Mouse (Mus musculus) intestine, embryonic 15.5 days (tissue): ENCODE data around the gene Fam151a. TPM values are rescaled to one million over a fixed set of nuclear protein-coding genes. Genes with fewer than 3 reads are reported as not detected.
"Not testable (repeated sequence)": the region's sequence is repeated elsewhere in the genome, so short reads cannot be mapped to it uniquely, and the experiment has no call there.

ENCODE experiments used
- ATAC-seq: fragments of 200-750 bp; cut with Nextera tagmentation; 2 replicates; pipeline ENCODE4 v1.8.0; 2017; ENCODE audit warnings: moderate TSS enrichment, moderate library complexity
- H3K27ac ChIP-seq: fragments of 300-500 bp; sonication (generic); 2 replicates; pipeline ENCODE4 v1.5.1; 2015; ENCODE audit warnings: mild to moderate bottlenecking, inconsistent platforms
- H3K27me3 ChIP-seq: fragments of 300-500 bp; sonication (generic); replicated peaks from 2 replicates; pipeline ENCODE4 v1.6.1; 2015; ENCODE audit warnings: inconsistent platforms
- H3K36me3 ChIP-seq: fragments of 300-500 bp; sonication (generic); 2 replicates; pipeline ENCODE4 v1.6.1; 2015; ENCODE audit warnings: inconsistent platforms
- H3K4me1 ChIP-seq: fragments of 300-500 bp; sonication (generic); replicated peaks from 2 replicates; pipeline ENCODE4 v1.6.1; 2015; ENCODE audit warnings: inconsistent platforms
- H3K4me2 ChIP-seq: fragments of 300-500 bp; sonication (generic); replicated peaks from 2 replicates; pipeline ENCODE4 v1.6.1; 2015; ENCODE audit warnings: mild to moderate bottlenecking, inconsistent platforms
- H3K4me3 ChIP-seq: fragments of 300-500 bp; sonication (generic); replicated peaks from 2 replicates; pipeline ENCODE4 v1.5.1; 2015; ENCODE audit warnings: inconsistent platforms
- H3K9ac ChIP-seq: fragments of 300-500 bp; sonication (generic); 2 replicates; pipeline ENCODE4 v1.6.1; 2015; ENCODE audit warnings: inconsistent platforms
- H3K9me3 ChIP-seq: fragments of 300-500 bp; sonication (generic); 2 replicates; pipeline ENCODE4 v1.6.1; 2016; ENCODE audit warnings: inconsistent platforms
- WGBS: fragments of 180-500 bp; shearing (Covaris S2); methylation state at CpG from one replicate; pipeline ENCODE4 v1.1.7; 2015; 5-methylcytosine and 5-hydroxymethylcytosine counted together
- polyA plus RNA-seq: library from polyadenylated mRNA; unstranded; fragments of >200 nt; fragmentation: Nextera tagmentation; extraction: Ambion mirVana; gene quantifications from 2 replicates; pipeline ENCODE4 v1.2.1, GENCODE M21; 2015

Gene Fam151a
- polyA plus RNA-seq, 1 experiment from 2014 or later = 1.2 TPM

GRCm38 (mm10) chr4:106730814-106731213 is 2.9 kb upstream of the Fam151a start, which contains the start of gene Mroh7:
Gene Mroh7, minus strand, starts transcription at chr4:106730925.
- Histone ChIP-seq H3K36me3 (no peaks in the 10 kb centered on the region), H3K9ac (no peak within 1 kb of the TSS), H3K9me3 (no peaks in the 10 kb centered on the region), H3K27ac (no peak within 1 kb of the TSS), H3K4me3 (no peak within 1 kb of the TSS), H3K4me2 (no peak within 1 kb of the TSS), H3K27me3 (no peaks in the 10 kb centered on the region), H3K4me1 (no peaks in the 10 kb centered on the region)
- ATAC-seq = peak; percentile 55
- 69% methylated on average over 7 of the region's 7 CpGs for WGBS

GRCm38 (mm10) chr4:106736884-106737283 is 3.2 kb downstream of the Fam151a start:
- H3K4me2 ChIP-seq, H3K4me3 ChIP-seq, ATAC-seq, H3K27ac ChIP-seq, H3K36me3 ChIP-seq, H3K4me1 ChIP-seq, H3K9me3 ChIP-seq, H3K27me3 ChIP-seq, H3K9ac ChIP-seq: not testable (repeated sequence)
- WGBS = 87% methylated on average over 1 of the region's 1 CpGs

GRCm38 (mm10) chr4:106737904-106738303 is 4.2 kb downstream of the Fam151a start:
- Histone ChIP-seq H3K36me3 (no peaks in the 10 kb centered on the region), H3K27me3 (no peaks in the 10 kb centered on the region), H3K9ac (no peak overlapping the region), H3K9me3 (no peaks in the 10 kb centered on the region), H3K4me2 (no peak overlapping the region), H3K4me3 (no peak overlapping the region), H3K27ac (no peak overlapping the region), H3K4me1 (no peaks in the 10 kb centered on the region)
- 52% methylated on average over 3 of the region's 3 CpGs for WGBS
- ATAC-seq = no peak

- no peak overlapping the region for H3K4me3 ChIP-seq
- 80% methylated on average over 7 of the region's 7 CpGs for WGBS
- no peaks in the 10 kb centered on the region for H3K36me3 ChIP-seq
- H3K4me2 ChIP-seq = no peak overlapping the region
- H3K27ac ChIP-seq = no peak overlapping the region
- H3K9ac ChIP-seq = no peak overlapping the region
- H3K4me1 ChIP-seq = peaks cover 9% of the 10 kb centered on the region
- no peaks in the 10 kb centered on the region for H3K27me3 ChIP-seq
- no peak for ATAC-seq
- no peaks in the 10 kb centered on the region for H3K9me3 ChIP-seq
These were observed 12.2 kb downstream of the Fam151a start for GRCm38 (mm10) chr4:106745862-106746261.

- H3K27ac ChIP-seq = no peak overlapping the region
- H3K4me2 ChIP-seq = no peak overlapping the region
- H3K4me1 ChIP-seq = peaks cover 9% of the 10 kb centered on the region
- no peaks in the 10 kb centered on the region for H3K27me3 ChIP-seq
- H3K9ac ChIP-seq = no peak overlapping the region
- H3K9me3 ChIP-seq = no peaks in the 10 kb centered on the region
- H3K36me3 ChIP-seq = no peaks in the 10 kb centered on the region
- ATAC-seq = no peak
- 95% methylated on average over 1 of the region's 1 CpGs for WGBS
- H3K4me3 ChIP-seq = no peak overlapping the region
These were observed 13.4 kb downstream of the Fam151a start for GRCm38 (mm10) chr4:106747001-106747580.

- Histone ChIP-seq H3K4me1 (peaks cover 9% of the 10 kb centered on the region), H3K4me3 (no peak overlapping the region), H3K9me3 (no peaks in the 10 kb centered on the region), H3K4me2 (peak overlapping the region; percentile 48), H3K9ac (no peak overlapping the region), H3K36me3 (no peaks in the 10 kb centered on the region), H3K27ac (no peak overlapping the region), H3K27me3 (no peaks in the 10 kb centered on the region)
- 8% methylated on average over 7 of the region's 7 CpGs for WGBS
- peak; percentile 89 for ATAC-seq
These were observed 16.0 kb downstream of the Fam151a start for GRCm38 (mm10) chr4:106749699-106750098.

GRCm38 (mm10) chr4:106751726-106752125 is 18.0 kb downstream of the Fam151a start:
- no peak overlapping the region for H3K27ac ChIP-seq
- H3K4me1 ChIP-seq = peaks cover 9% of the 10 kb centered on the region
- H3K9me3 ChIP-seq = no peaks in the 10 kb centered on the region
- H3K36me3 ChIP-seq = no peaks in the 10 kb centered on the region
- H3K4me3 ChIP-seq = no peak overlapping the region
- no peak overlapping the region for H3K9ac ChIP-seq
- no peak overlapping the region for H3K4me2 ChIP-seq
- WGBS = 89% methylated on average over 6 of the region's 6 CpGs
- no peak for ATAC-seq
- no peaks in the 10 kb centered on the region for H3K27me3 ChIP-seq

- 79% methylated on average over 7 of the region's 7 CpGs for WGBS
- H3K9ac ChIP-seq = no peak overlapping the region
- H3K4me1 ChIP-seq = no peaks in the 10 kb centered on the region
- H3K4me2 ChIP-seq = no peak overlapping the region
- no peak overlapping the region for H3K27ac ChIP-seq
- H3K9me3 ChIP-seq = no peaks in the 10 kb centered on the region
- no peaks in the 10 kb centered on the region for H3K36me3 ChIP-seq
- H3K4me3 ChIP-seq = no peak overlapping the region
- H3K27me3 ChIP-seq = no peaks in the 10 kb centered on the region
- ATAC-seq = no peak
These were observed 30.5 kb downstream of the Fam151a start for GRCm38 (mm10) chr4:106764166-106764565.

- Histone ChIP-seq H3K4me2 (no peak overlapping the region), H3K4me3 (no peak overlapping the region), H3K36me3 (no peaks in the 10 kb centered on the region), H3K4me1 (no peaks in the 10 kb centered on the region; the same call in 1 of the 2 replicates), H3K9me3 (no peaks in the 10 kb centered on the region), H3K9ac (no peak overlapping the region), H3K27me3 (no peaks in the 10 kb centered on the region), H3K27ac (no peak overlapping the region)
- WGBS = 86% methylated on average over 2 of the region's 2 CpGs
- no peak for ATAC-seq
These were observed 35.6 kb downstream of the Fam151a start for GRCm38 (mm10) chr4:106769306-106769705.

- no peaks in the 10 kb centered on the region for H3K9me3 ChIP-seq
- no peaks in the 10 kb centered on the region; the same call in 1 of the 2 replicates for H3K4me1 ChIP-seq
- peak; percentile 76 for ATAC-seq
- no peak overlapping the region for H3K4me3 ChIP-seq
- H3K36me3 ChIP-seq = no peaks in the 10 kb centered on the region
- WGBS = 85% methylated on average over 1 of the region's 1 CpGs
- no peak overlapping the region for H3K9ac ChIP-seq
- H3K4me2 ChIP-seq = no peak overlapping the region
- H3K27ac ChIP-seq = no peak overlapping the region
- H3K27me3 ChIP-seq = no peaks in the 10 kb centered on the region
These were observed 38.9 kb downstream of the Fam151a start for GRCm38 (mm10) chr4:106772558-106772957.

GRCm38 (mm10) chr4:106775767-106776166 is 42.1 kb downstream of the Fam151a start:
- H3K27ac ChIP-seq, H3K36me3 ChIP-seq, H3K27me3 ChIP-seq, H3K9ac ChIP-seq, ATAC-seq, H3K4me3 ChIP-seq, H3K9me3 ChIP-seq, H3K4me2 ChIP-seq: not testable (repeated sequence)
- 85% methylated on average over 6 of the region's 6 CpGs for WGBS
- peaks cover 15% of the 10 kb centered on the region for H3K4me1 ChIP-seq

- Histone ChIP-seq H3K9ac (no peak overlapping the region), H3K9me3 (no peaks in the 10 kb centered on the region), H3K36me3 (no peaks in the 10 kb centered on the region), H3K4me2 (no peak overlapping the region), H3K27ac (no peak overlapping the region), H3K4me1 (peaks cover 15% of the 10 kb centered on the region), H3K4me3 (no peak overlapping the region), H3K27me3 (no peaks in the 10 kb centered on the region)
- 43% methylated on average over 3 of the region's 3 CpGs for WGBS
- no peak for ATAC-seq
These were observed 43.3 kb downstream of the Fam151a start for GRCm38 (mm10) chr4:106776998-106777397.

- Histone ChIP-seq H3K27ac (peak overlapping the region; percentile 81), H3K4me1 (peaks cover 16% of the 10 kb centered on the region), H3K4me3 (no peak overlapping the region), H3K9ac (no peak overlapping the region), H3K9me3 (no peaks in the 10 kb centered on the region), H3K27me3 (no peaks in the 10 kb centered on the region), H3K36me3 (no peaks in the 10 kb centered on the region), H3K4me2 (no peak overlapping the region)
- 42% methylated on average over 5 of the region's 5 CpGs for WGBS
- peak; percentile 95 for ATAC-seq
These were observed 44.6 kb downstream of the Fam151a start for GRCm38 (mm10) chr4:106778116-106778788.
